Mouse (Mus musculus): ENCODE results near the gene Gm14692.
"Not testable (repeated sequence)": the region's sequence is repeated elsewhere in the genome, so short reads cannot be mapped to it uniquely, and the experiment has no call there.

Gm14692 gene

DNA sequence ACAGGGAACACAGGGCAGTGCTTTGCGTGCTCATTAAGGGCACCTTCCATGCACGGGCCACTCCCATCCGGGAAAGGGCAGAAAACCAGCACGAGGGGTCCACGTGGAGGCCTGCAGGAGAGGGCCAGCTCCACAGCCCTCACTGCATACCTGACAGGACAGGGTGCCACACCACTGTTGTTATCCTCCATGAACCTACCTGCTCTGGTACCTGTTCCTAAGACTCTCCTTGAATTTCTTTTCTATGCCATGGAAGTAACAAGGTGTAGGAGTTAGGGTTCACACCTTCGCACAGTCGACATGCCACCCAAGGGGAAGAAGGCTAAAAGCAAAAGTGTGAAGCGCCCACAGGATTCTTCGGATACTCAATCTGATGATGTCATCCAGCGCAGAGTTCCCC lies at the start of gene Gm14692:
Gm14692 (plus strand) TSS at position 301 of the 400 bp plus-strand sequence.
- in situ Hi-C loops (cut with MseI, MboI): not testable (repeated sequence)

DNA sequence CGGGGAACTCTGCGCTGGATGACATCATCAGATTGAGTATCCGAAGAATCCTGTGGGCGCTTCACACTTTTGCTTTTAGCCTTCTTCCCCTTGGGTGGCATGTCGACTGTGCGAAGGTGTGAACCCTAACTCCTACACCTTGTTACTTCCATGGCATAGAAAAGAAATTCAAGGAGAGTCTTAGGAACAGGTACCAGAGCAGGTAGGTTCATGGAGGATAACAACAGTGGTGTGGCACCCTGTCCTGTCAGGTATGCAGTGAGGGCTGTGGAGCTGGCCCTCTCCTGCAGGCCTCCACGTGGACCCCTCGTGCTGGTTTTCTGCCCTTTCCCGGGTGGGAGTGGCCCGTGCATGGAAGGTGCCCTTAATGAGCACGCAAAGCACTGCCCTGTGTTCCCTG lies 2.0 kb upstream of the Gm14692 start, which contains the start of gene Gm1140:
Gm1140 (minus strand) TSS at position 101 of the 400 bp plus-strand sequence.
- in situ Hi-C loops (cut with MseI, MboI): not testable (repeated sequence)
